Mouse (Mus musculus) gastrocnemius, postnatal 4 days (tissue): Measurements from ENCODE around the gene Higd1a. TPM values are rescaled to one million over a fixed set of nuclear protein-coding genes. Genes with fewer than 3 reads are reported as not detected.

Experiments used
- DNase-seq, 2 experiments: peaks; one replicate each; pipeline ENCODE4 v3.0.0; 2021 to 2022; ENCODE audit warnings: low spot score in 2 of 2, mixed read lengths in 2 of 2
- total RNA-seq, 2 experiments: library from RNA; stranded (reverse); gene quantifications; 2 replicates each; pipeline ENCODE4 v1.2.3; 2021

The Higd1a gene
- total RNA-seq, 2 experiments from 2014 or later = 61.4 to 67.0 TPM

DNA sequence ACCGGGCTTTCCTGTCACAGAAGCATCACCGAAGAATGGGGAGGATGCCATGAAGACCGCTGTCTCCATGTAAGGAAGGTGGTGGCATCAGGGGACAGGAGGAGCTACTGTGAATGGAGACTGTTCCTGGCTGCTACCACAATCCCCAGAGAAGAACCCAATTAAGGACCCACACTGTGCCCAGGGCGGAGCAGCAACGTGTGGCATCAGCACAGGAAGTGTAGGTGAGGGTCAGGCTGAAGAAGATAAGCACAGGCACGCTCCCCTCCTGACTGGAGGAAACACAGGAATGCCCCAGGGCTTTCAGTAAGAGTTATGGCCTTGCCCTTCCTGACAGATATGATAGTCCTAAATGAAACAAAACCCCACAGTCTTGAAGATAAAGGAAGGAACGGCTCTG lies 55.4 kb downstream of the Higd1a start:
- DNase-seq = no peak

DNA sequence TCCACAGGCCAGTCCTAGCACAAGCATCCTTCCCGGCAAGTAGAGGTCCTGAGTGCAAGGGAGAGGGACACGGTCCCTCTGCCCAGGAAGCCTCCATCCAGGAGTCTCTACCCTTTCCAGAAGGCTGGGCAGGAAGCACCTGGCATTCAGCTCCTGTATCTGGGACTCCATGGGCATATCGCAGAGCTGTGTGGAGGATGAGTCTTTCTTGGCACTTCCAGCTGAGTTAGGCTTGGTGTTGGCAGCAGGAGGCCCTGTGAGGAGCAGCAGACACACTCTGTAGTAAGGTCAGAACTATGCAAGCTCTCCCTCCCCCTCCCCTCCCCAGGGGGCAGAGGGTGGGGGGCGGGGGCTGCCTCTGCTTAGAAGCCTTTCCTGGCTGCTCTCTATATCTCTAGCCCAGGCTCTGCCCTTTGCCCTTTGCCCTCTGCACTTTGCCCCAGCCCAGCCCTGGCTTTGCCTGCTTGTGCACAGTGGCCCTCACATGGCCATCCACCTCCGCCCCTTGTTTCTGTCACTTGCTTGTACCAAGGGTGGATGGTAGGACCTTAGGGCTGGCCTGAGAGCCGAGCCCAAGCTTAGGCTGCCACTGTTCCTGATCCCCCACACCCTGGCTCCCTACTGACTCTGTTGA lies 59.2 kb downstream of the Higd1a start:
- no peak for DNase-seq

Other genes starting within 250 kb of the Higd1a start
- 1 to 10 TPM in 1 of 2 experiments, under 1 TPM in 1; 0.81 to 1.2 TPM for gene Lyzl4, start 216.3 kb downstream of the Higd1a start, total RNA-seq
- gene Vipr1, start 215.6 kb downstream of the Higd1a start, total RNA-seq = under 1 TPM; 0.21 to 0.66 TPM
- gene Sec22c, start 152.9 kb downstream of the Higd1a start, total RNA-seq = 1 to 10 TPM; 6.8 to 8.5 TPM
- 10 to 100 TPM; 80.4 to 80.8 TPM for gene Ss18l2, start 148.0 kb downstream of the Higd1a start, total RNA-seq
- 100 to 1,000 TPM in 1 of 2 experiments, 10 to 100 TPM in 1; 75.2 to 104 TPM for gene Nktr, start 139.2 kb downstream of the Higd1a start, total RNA-seq
- gene Zfp651, start 99.0 kb downstream of the Higd1a start, total RNA-seq = 10 to 100 TPM; 88.6 to 91.6 TPM
- gene Klhl40, start 80.8 kb downstream of the Higd1a start, total RNA-seq = 100 to 1,000 TPM; 143 TPM
- gene Hhatl, start 65.9 kb downstream of the Higd1a start, total RNA-seq = 100 to 1,000 TPM; 164 to 169 TPM
- gene Ccdc13, start 18.9 kb downstream of the Higd1a start, total RNA-seq = under 1 TPM in 1 of 2 experiments, not detected in 1; 0.88 TPM
- 1 to 10 TPM; 1.8 to 1.9 TPM for gene Ackr2, start 40.0 kb upstream of the Higd1a start, total RNA-seq
- under 1 TPM in 1 of 2 experiments, not detected in 1; 0.26 TPM for gene Cyp8b1, start 57.9 kb upstream of the Higd1a start, total RNA-seq
- 10 to 100 TPM; 10.6 to 11.4 TPM for gene Fam198a, start 92.6 kb upstream of the Higd1a start, total RNA-seq
- gene Pomgnt2, start 138.7 kb upstream of the Higd1a start, total RNA-seq = 1 to 10 TPM; 7.8 to 8.7 TPM